Mouse (Mus musculus) forebrain, embryonic 12.5 days (tissue): ENCODE results near the gene Rundc1. TPM values are rescaled to one million over a fixed set of nuclear protein-coding genes. Genes with fewer than 3 reads are reported as not detected.
"Not testable (repeated sequence)": the region's sequence is repeated elsewhere in the genome, so short reads cannot be mapped to it uniquely, and the experiment has no call there.

Experiments
- ATAC-seq: fragments of 200-750 bp; cut with Nextera tagmentation; 2 replicates; pipeline ENCODE4 v1.8.0; 2017; ENCODE audit warnings: moderate TSS enrichment; ENCODE audit not compliant: low FRiP score
- H3K27ac ChIP-seq: fragments of 300-500 bp; sonication (generic); 2 replicates; pipeline ENCODE4 v1.5.1; 2016; ENCODE audit warnings: mild to moderate bottlenecking
- H3K27me3 ChIP-seq: fragments of 300-500 bp; sonication (generic); 2 replicates; pipeline ENCODE4 v1.6.1; 2016; ENCODE audit warnings: mild to moderate bottlenecking
- H3K36me3 ChIP-seq: fragments of 300-500 bp; sonication (generic); replicated peaks from 2 replicates; pipeline ENCODE4 v1.6.1; 2016; ENCODE audit warnings: mild to moderate bottlenecking
- H3K4me1 ChIP-seq: fragments of 300-500 bp; sonication (generic); 2 replicates; pipeline ENCODE4 v1.6.1; 2016
- H3K4me2 ChIP-seq: fragments of 300-500 bp; sonication (generic); 2 replicates; pipeline ENCODE4 v1.6.1; 2016; ENCODE audit warnings: mild to moderate bottlenecking, moderate library complexity
- H3K4me3 ChIP-seq: fragments of 300-500 bp; sonication (generic); replicated peaks from 2 replicates; pipeline ENCODE4 v1.5.1; 2016; ENCODE audit warnings: mild to moderate bottlenecking
- H3K9ac ChIP-seq: fragments of 300-500 bp; sonication (generic); 2 replicates; pipeline ENCODE4 v1.6.1; 2016; ENCODE audit warnings: mild to moderate bottlenecking
- H3K9me3 ChIP-seq: fragments of 300-500 bp; sonication (generic); 2 replicates; pipeline ENCODE4 v1.6.1; 2016
- WGBS: fragments of 180-500 bp; shearing (Covaris S2); methylation state at CpG from one replicate; pipeline ENCODE4 v1.1.7; 2016; 5-methylcytosine and 5-hydroxymethylcytosine counted together
- polyA plus RNA-seq: library from polyadenylated mRNA; unstranded; fragments of >200 nt; fragmentation: Nextera tagmentation; extraction: Ambion mirVana; gene quantifications from 2 replicates; pipeline ENCODE4 v1.2.1, GENCODE M21; 2016

Gene Rundc1
- polyA plus RNA-seq, 1 experiment from 2014 or later: 27.3 TPM

- Histone ChIP-seq H3K36me3 (peaks cover under 1% of the 10 kb centered on the region; the same call in 1 of the 2 replicates), H3K9me3 (no peaks in the 10 kb centered on the region)
- peak; percentile 36 for ATAC-seq
Observed at GRCm38 (mm10) chr11:101424105-101424851, 607 bp upstream of the Rundc1 start, which contains the start of gene Gm27029. Gm27029 (minus strand) TSS chr11:101424796.

GRCm38 (mm10) chr11:101426165-101426564, 1.3 kb downstream of the Rundc1 start:
- peak overlapping the region; percentile 98 for H3K4me2 ChIP-seq
- peaks cover 30% of the 10 kb centered on the region for H3K4me1 ChIP-seq
- ATAC-seq: no peak
- H3K36me3 ChIP-seq: peaks cover 19% of the 10 kb centered on the region
- H3K27me3 ChIP-seq: peaks cover 11% of the 10 kb centered on the region
- H3K9ac ChIP-seq: peak overlapping the region; percentile 88; the same call in 1 of the 2 replicates
- H3K4me3 ChIP-seq: peak overlapping the region; percentile 99
- WGBS: 71% methylated on average over 8 of the region's 8 CpGs
- no peak overlapping the region for H3K27ac ChIP-seq
- H3K9me3 ChIP-seq: no peaks in the 10 kb centered on the region

More at GRCm38 (mm10) chr11:101424105-101424851, 607 bp upstream of the Rundc1 start, which contains the start of gene Gm27029:
- WGBS: 5% methylated on average over 23 of the region's 23 CpGs
- Histone ChIP-seq H3K4me1 (peaks cover 30% of the 10 kb centered on the region), H3K4me2 (peak within 1 kb of the TSS; percentile 98), H3K27me3 (peaks cover 11% of the 10 kb centered on the region), H3K9ac (peak within 1 kb of the TSS; percentile 88), H3K27ac (peak within 1 kb of the TSS; percentile 89), H3K4me3 (peak within 1 kb of the TSS; percentile 99)

- ATAC-seq: no peak
- H3K36me3 ChIP-seq: peaks cover 65% of the 10 kb centered on the region
- H3K9me3 ChIP-seq: no peaks in the 10 kb centered on the region
- H3K4me3 ChIP-seq: no peak overlapping the region
- no peak overlapping the region for H3K27ac ChIP-seq
- H3K4me1 ChIP-seq: peaks cover 9% of the 10 kb centered on the region
- no peak overlapping the region for H3K4me2 ChIP-seq
- no peaks in the 10 kb centered on the region for H3K27me3 ChIP-seq
- 93% methylated on average over 9 of the region's 9 CpGs for WGBS
- no peak overlapping the region for H3K9ac ChIP-seq
Observed at GRCm38 (mm10) chr11:101431327-101431726, 6.4 kb downstream of the Rundc1 start.

- peaks cover 65% of the 10 kb centered on the region for H3K36me3 ChIP-seq
Observed at GRCm38 (mm10) chr11:101433396-101433795, 8.5 kb downstream of the Rundc1 start.

GRCm38 (mm10) chr11:101435831-101436230, 10.9 kb downstream of the Rundc1 start:
- 82% methylated on average over 4 of the region's 4 CpGs for WGBS
- H3K4me3 ChIP-seq: no peak overlapping the region
- H3K4me1 ChIP-seq: no peaks in the 10 kb centered on the region
- no peaks in the 10 kb centered on the region for H3K27me3 ChIP-seq
- H3K27ac ChIP-seq: no peak overlapping the region
- H3K36me3 ChIP-seq: peaks cover 48% of the 10 kb centered on the region
- no peak overlapping the region for H3K9ac ChIP-seq
- no peak overlapping the region for H3K4me2 ChIP-seq
- H3K9me3 ChIP-seq: no peaks in the 10 kb centered on the region
- ATAC-seq: no peak

More at GRCm38 (mm10) chr11:101433396-101433795, 8.5 kb downstream of the Rundc1 start:
- ATAC-seq: no peak
- H3K9me3 ChIP-seq: no peaks in the 10 kb centered on the region
- H3K9ac ChIP-seq: no peak overlapping the region
- no peaks in the 10 kb centered on the region for H3K4me1 ChIP-seq
- no peak overlapping the region for H3K4me3 ChIP-seq
- 93% methylated on average over 13 of the region's 13 CpGs for WGBS
- H3K4me2 ChIP-seq: no peak overlapping the region
- H3K27ac ChIP-seq: no peak overlapping the region
- H3K27me3 ChIP-seq: no peaks in the 10 kb centered on the region

- Histone ChIP-seq H3K4me1 (no peaks in the 10 kb centered on the region), H3K9ac (no peak overlapping the region), H3K27ac (no peak overlapping the region), H3K27me3 (no peaks in the 10 kb centered on the region), H3K36me3 (peaks cover 38% of the 10 kb centered on the region), H3K4me3 (no peak overlapping the region), H3K9me3 (no peaks in the 10 kb centered on the region), H3K4me2 (no peak overlapping the region)
- ATAC-seq: no peak
- WGBS: 49% methylated on average over 4 of the region's 4 CpGs
Observed at GRCm38 (mm10) chr11:101436916-101437315, 12.0 kb downstream of the Rundc1 start.

- 54% methylated on average over 3 of the region's 3 CpGs for WGBS
- H3K27me3 ChIP-seq, H3K4me2 ChIP-seq, ATAC-seq, H3K4me1 ChIP-seq, H3K9ac ChIP-seq, H3K9me3 ChIP-seq, H3K27ac ChIP-seq, H3K4me3 ChIP-seq: not testable (repeated sequence)
- peaks cover 30% of the 10 kb centered on the region for H3K36me3 ChIP-seq
Observed at GRCm38 (mm10) chr11:101438006-101438405, 13.1 kb downstream of the Rundc1 start.

- H3K27ac ChIP-seq, H3K27me3 ChIP-seq, H3K9ac ChIP-seq, H3K9me3 ChIP-seq: not testable (repeated sequence)
- Histone ChIP-seq H3K4me1 (peaks cover 14% of the 10 kb centered on the region), H3K4me2 (peak overlapping the region; percentile 95), H3K36me3 (peaks cover 27% of the 10 kb centered on the region), H3K4me3 (peak overlapping the region; percentile 80)
- WGBS: 37% methylated on average over 15 of the region's 15 CpGs
- ATAC-seq: peak; percentile 7; the same call in 1 of the 2 replicates
Observed at GRCm38 (mm10) chr11:101441450-101442126, 16.7 kb downstream of the Rundc1 start.

GRCm38 (mm10) chr11:101442127-101442693, 17.3 kb downstream of the Rundc1 start, which contains the start of gene Rpl27:
Rpl27 (plus strand) TSS chr11:101442298.
- peak within 1 kb of the TSS; percentile 95 for H3K27ac ChIP-seq
- no peaks in the 10 kb centered on the region for H3K27me3 ChIP-seq
- WGBS: under 1% methylated on average over 40 of the region's 42 CpGs
- peaks cover 27% of the 10 kb centered on the region for H3K36me3 ChIP-seq
- peak within 1 kb of the TSS; percentile 80 for H3K4me3 ChIP-seq
- H3K9me3 ChIP-seq: no peaks in the 10 kb centered on the region
- H3K4me2 ChIP-seq: peak within 1 kb of the TSS; percentile 95
- peak within 1 kb of the TSS; percentile 92 for H3K9ac ChIP-seq
- peaks cover 14% of the 10 kb centered on the region for H3K4me1 ChIP-seq
- ATAC-seq: peak; percentile 98

- Histone ChIP-seq H3K4me1 (peaks cover 14% of the 10 kb centered on the region), H3K36me3 (peaks cover 27% of the 10 kb centered on the region), H3K27ac (peak overlapping the region; percentile 95), H3K4me2 (peak overlapping the region; percentile 95), H3K27me3 (no peaks in the 10 kb centered on the region), H3K9me3 (no peaks in the 10 kb centered on the region), H3K9ac (peak overlapping the region; percentile 92), H3K4me3 (peak overlapping the region; percentile 80)
- WGBS: 2% methylated on average over 14 of the region's 14 CpGs
- peak; percentile 27; the same call in 1 of the 2 replicates for ATAC-seq
Observed at GRCm38 (mm10) chr11:101442760-101443159, 17.9 kb downstream of the Rundc1 start.

- H3K4me3 ChIP-seq: no peak overlapping the region
- peaks cover 27% of the 10 kb centered on the region for H3K36me3 ChIP-seq
- no peaks in the 10 kb centered on the region for H3K9me3 ChIP-seq
- no peak for ATAC-seq
- no peak overlapping the region for H3K4me2 ChIP-seq
- H3K27me3 ChIP-seq: no peaks in the 10 kb centered on the region
- H3K9ac ChIP-seq: no peak overlapping the region
- H3K27ac ChIP-seq: no peak overlapping the region
- H3K4me1 ChIP-seq: peaks cover 14% of the 10 kb centered on the region
- 83% methylated on average over 1 of the region's 1 CpGs for WGBS
Observed at GRCm38 (mm10) chr11:101446319-101446718, 21.4 kb downstream of the Rundc1 start.

GRCm38 (mm10) chr11:101446860-101447259, 22.0 kb downstream of the Rundc1 start:
- not testable (repeated sequence) for H3K4me3 ChIP-seq, H3K27ac ChIP-seq, H3K27me3 ChIP-seq, H3K9ac ChIP-seq, ATAC-seq, H3K4me2 ChIP-seq, H3K9me3 ChIP-seq
- H3K4me1 ChIP-seq: peaks cover 14% of the 10 kb centered on the region
- WGBS: 96% methylated on average over 8 of the region's 8 CpGs
- peaks cover 27% of the 10 kb centered on the region for H3K36me3 ChIP-seq
